Mouse (Mus musculus) cerebellum, adult 9-11 months (tissue): ENCODE data around the gene Tspan3.
A peak's percentile ranks its signal among the peaks of the same experiment; 100 is the strongest.

Experiments
- DNase-seq: peaks from one replicate; pipeline ENCODE4 v3.0.0; 2022

The Tspan3 gene

GRCm38 (mm10) chr9:56154572-56154971 lies 10.7 kb downstream of the Tspan3 start:
- DNase-seq, result no peak

DNA sequence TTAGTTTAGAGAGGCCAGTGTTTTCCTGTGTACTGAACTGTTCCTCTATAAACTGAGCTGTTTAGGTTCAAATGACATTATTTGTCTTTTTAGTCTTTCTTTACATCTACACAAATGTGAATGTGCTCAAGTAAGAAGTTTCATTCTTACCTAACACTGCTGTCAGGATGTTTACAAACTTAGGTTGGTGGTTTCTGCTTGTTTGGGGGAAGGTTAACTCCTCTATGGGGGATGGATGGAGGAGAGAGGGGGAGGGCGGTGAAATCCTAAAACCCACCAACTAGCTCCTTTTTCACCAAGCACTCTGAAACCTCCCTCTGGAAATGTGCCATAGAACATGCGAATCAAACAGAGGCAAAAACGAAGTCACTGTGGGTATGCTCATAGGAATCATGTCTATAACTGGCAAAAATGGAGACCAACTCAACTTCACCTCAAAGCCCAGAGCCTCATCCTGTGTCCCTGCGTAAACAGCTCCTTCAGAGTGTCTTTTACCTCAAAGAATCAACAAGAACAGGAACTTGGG lies 12.7 kb downstream of the Tspan3 start:
- DNase-seq, result no peak

GRCm38 (mm10) chr9:56151745-56152481 lies 13.4 kb downstream of the Tspan3 start:
- DNase-seq, result peak; percentile 27

GRCm38 (mm10) chr9:56146326-56146923 lies 18.9 kb downstream of the Tspan3 start:
- DNase-seq, result no peak

GRCm38 (mm10) chr9:56144366-56145003 lies 20.8 kb downstream of the Tspan3 start:
- no peak for DNase-seq

DNA sequence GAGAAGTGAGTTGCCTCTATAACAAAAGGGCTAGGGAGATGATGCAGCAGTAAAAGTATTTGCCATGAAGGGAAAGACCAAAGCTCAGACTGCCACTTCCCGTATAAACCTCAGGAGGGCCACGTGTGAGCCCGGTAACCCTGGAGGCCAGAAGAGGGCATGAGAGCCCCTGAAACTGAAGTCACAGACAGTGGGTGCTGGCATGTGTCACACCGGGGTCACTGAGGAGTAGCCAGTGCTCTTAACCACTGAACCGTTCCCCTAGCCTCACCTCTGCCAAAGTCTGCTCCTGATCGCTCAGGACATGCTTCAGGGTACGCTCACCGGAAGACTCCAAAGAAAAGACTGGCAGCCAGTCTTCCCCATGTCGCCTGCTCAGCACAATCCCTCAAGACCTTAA lies 23.5 kb downstream of the Tspan3 start:
- no peak for DNase-seq

GRCm38 (mm10) chr9:56135590-56136197 lies 29.6 kb downstream of the Tspan3 start:
- DNase-seq, result no peak

DNA sequence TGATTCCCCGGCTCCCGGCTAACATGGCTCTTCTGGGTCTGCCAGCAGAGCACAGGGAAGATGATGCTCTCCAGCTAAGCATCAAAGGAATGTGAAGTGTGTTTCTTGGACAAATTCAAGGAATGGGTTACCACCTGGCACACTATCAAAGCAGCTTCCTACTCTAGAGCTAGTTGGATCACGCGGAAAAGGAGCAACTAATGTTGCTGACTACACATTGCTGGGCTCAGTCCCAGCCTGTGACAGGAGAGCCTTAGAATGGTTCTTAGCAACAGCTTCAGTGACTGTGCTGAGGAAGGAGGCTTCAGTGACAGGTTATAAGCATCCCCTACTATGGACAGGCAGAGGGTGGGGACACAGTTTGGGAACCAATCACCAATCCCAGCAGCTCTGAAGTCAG lies 30.7 kb downstream of the Tspan3 start:
- DNase-seq, result no peak

- no peak for DNase-seq
These were observed 31.3 kb downstream of the Tspan3 start for GRCm38 (mm10) chr9:56133970-56134369.

DNA sequence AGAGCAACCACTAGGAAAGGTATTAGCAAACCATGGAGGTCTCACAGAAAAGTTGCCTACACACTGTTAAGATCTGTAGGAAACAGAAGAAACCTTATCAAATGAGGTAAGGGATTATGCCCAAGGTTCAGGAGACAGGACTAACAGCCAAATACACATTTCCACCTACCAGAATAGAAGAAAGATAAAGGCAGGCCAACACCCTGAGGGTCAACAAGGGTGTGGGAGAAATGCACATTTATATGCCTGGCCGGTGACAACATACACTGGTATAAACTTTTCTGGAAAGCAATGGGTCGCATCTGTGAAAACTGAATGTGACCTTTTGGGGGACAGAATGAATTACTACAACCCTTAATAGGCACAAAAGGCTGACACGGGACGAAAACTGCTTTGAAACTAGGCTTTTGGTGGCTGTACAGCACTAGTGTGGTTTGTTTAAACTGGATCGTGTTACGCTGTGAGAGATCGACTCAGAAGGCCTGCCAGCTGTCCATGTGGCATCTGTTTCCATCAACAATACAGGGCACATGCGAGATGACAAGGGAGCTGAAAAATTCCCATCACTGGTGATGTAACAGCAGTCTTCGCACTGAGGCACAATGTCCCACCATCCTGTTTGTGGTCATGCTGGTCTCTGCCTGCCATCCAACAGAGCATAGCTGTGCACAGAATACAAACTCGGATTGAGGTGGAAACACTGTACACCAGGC lies 33.3 kb downstream of the Tspan3 start:
- DNase-seq, result no peak

DNA sequence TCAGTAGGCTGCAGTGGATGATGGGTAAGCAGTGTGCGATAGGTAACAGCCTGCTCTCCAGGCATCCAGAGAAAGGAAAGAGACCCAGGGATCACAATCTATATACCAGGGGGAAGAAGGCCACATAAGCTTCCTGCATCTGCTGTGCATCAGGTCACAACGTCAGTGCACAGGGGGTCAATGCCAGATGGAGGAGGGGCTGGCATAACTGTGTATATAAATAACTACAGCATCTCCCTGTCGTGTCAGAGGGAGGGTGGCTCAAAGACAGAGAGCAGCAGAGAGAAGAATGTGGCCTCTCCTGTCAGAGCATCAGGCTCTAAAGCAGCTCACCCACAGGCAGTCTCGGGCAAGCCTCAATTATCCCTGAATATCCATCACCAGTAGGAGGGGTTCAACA lies 34.7 kb downstream of the Tspan3 start:
- no peak for DNase-seq

- no peak for DNase-seq
These were observed 35.3 kb downstream of the Tspan3 start for GRCm38 (mm10) chr9:56129951-56130350.

DNA sequence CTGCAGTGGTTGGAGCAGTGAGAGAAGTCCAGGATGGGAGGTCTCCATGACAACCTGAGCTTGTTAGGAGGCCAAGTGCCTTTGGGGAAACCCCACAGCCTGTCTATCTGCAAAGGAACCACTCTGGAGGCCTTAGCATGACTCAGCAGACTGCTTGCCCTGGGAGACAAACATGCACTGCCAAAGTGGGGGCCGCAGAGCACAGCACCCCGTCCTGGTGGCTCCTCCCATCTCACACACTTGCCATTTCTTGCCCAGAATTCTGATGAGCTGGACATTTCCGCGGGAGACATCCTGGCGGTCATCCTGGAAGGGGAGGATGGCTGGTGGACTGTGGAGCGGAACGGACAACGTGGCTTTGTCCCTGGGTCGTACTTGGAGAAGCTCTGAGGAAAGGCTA lies 36.9 kb downstream of the Tspan3 start:
- DNase-seq, result no peak

GRCm38 (mm10) chr9:56126453-56127173 lies 38.7 kb downstream of the Tspan3 start:
- DNase-seq, result peak; percentile 67

- no peak for DNase-seq
These were observed 40.7 kb downstream of the Tspan3 start for GRCm38 (mm10) chr9:56124561-56124960.

GRCm38 (mm10) chr9:56123613-56124012 lies 41.7 kb downstream of the Tspan3 start:
- DNase-seq, result peak; percentile 55

DNA sequence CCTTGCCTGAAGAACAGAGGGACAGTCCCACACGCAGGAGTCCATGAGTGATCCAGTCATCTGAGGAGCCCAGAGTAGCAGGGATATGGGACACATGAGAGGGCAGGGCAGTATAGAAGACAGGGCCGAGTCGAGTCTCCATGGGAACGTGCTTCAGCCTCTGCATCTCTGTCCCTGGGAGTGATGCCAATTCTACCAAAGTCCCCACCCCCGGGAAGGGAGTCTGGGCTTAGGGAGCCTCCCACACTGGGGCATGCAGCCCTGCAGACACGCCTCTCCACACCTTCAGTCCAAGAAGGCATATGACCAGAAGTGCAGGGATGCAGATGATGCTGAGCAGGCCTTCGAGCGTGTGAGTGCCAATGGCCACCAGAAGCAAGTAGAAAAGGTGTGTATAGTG lies 42.3 kb downstream of the Tspan3 start:
- no peak for DNase-seq

- no peak for DNase-seq
These were observed 44.2 kb downstream of the Tspan3 start for GRCm38 (mm10) chr9:56121097-56121496.

DNA sequence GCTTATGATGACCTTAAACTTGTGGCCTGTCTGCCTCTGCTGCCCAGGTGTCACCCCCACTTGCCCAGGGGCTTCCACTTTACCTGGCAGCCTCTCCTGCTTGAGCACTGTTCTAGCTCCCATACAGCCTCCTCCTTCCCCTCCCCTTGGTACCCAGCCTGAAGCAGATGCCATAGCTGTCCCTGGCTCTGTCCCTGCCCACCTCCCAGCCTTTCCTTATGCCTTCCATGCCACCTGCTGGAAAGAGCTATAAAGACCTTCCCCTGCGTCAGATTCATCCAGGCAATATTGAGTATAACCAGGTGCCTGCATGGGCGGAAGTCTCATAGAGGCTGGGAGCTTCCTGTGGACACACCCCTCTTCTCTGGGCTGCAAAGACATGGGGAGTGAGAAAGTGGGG lies 45.6 kb downstream of the Tspan3 start:
- no peak for DNase-seq

- DNase-seq, result peak; percentile 64
These were observed 46.7 kb downstream of the Tspan3 start for GRCm38 (mm10) chr9:56118582-56118981.

DNA sequence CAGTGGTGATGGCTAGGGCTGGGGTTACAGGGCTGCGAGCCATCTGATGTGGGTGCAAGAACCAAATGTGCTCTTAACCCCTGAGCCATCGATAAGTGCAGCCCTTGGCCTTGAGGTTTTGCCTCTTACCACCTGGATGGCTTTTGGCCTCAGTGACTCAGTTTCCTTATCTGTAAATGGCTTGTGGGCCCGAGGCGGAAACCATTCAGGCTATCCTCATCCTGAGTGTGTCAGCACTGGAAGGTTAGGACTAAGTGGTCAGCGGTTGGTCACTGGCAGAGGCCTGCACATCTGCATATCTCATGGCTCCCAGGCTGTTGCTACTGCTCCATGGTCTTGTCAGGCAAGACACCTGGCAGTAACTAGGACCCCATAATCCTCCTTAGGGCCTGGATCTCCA lies 47.2 kb downstream of the Tspan3 start:
- no peak for DNase-seq

- no peak for DNase-seq
These were observed 57.1 kb downstream of the Tspan3 start for GRCm38 (mm10) chr9:56108174-56108573.
